Mouse (Mus musculus): ENCODE data around the gene Olfml3. TPM values are rescaled to one million over a fixed set of nuclear protein-coding genes. Genes with fewer than 3 reads are reported as not detected.

Olfml3 gene
- polyA plus RNA-seq, 2 experiments: 1.2 to 1.7 TPM

DNA sequence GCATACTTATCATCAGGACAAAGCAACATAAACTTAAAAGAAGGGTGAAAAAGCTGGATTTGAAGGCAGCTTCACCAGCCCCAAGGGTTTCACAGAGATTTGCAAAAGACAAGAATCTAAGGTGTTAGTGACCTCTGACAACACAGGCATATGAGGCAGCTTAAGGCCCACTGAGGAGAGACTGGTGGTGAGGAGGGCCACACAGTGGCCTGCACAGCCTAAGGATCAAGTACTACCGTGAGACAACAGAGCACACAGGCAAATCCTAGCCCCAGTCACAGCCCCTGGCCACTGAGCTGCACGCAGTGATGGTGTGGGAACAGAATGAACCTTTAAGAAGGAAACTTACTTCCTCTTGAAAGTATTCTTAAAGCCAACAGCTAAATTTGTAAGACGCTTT is 35.7 kb upstream of the Olfml3 start:
- Histone ChIP-seq H3K9ac (replicated peaks) (no peak overlapping the region), H3K4me3 (ENCODE audit: insufficient read depth in 1 of 2, low read depth in 2 of 2, low read length in 2 of 2) (no peak overlapping the region), H3K9me3 (ENCODE audit: control insufficient read depth, low read length) (no peaks in the 10 kb centered on the region), H3K4me2 (ENCODE audit: low read depth) (no peak overlapping the region), H3K36me3 (replicated peaks; ENCODE audit: control insufficient read depth, insufficient read depth, low read depth) (peaks cover 75% of the 10 kb centered on the region), H3K4me1 (replicated peaks; ENCODE audit: control insufficient read depth in 2 of 2, insufficient read depth in 2 of 2, low read length in 1 of 2) (no peaks in the 10 kb centered on the region), H3K27me3 (ENCODE audit: control insufficient read depth, insufficient read depth, low read length) (no peaks in the 10 kb centered on the region), H3K27ac (no peak overlapping the region)
- ATAC-seq (ENCODE audit: insufficient read depth): no peak
- no peak for TF ChIP-seq CTCF (IDR thresholded peaks at IDR 0.05; ENCODE audit: low read depth)
- TF ChIP-seq EP300 (IDR thresholded peaks at IDR 0.05; ENCODE audit: low read depth): no peak
- WGBS (ENCODE audit: insufficient replicate concordance): 71% methylated on average over 3 of the region's 3 CpGs
- DNase-seq (ENCODE audit: low read depth in 3 of 3, low spot score in 3 of 3): no peak

DNA sequence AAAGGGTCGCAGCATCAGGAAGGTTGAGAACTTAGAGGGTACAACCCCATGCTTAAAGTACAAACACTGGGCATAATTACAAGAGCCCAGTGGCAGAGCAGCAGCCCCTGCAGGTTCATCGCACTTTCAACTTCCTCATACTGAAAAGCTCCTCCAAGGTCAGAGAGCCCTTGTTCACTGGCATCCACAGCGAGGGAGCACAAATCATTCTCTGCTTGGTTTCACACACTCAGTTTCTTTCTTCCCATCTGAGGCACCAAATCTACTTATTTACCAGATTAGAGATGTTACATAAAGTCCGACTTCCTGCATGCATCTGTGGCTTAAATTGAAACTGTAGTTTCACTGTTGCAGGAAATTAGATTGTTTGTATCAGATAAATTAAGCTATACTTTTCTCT is 35.0 kb upstream of the Olfml3 start:
- H3K9me3 ChIP-seq (ENCODE audit: control insufficient read depth, low read length): no peaks in the 10 kb centered on the region
- H3K27me3 ChIP-seq (ENCODE audit: control insufficient read depth, insufficient read depth, low read length): no peaks in the 10 kb centered on the region
- ATAC-seq (ENCODE audit: insufficient read depth): no peak
- H3K4me2 ChIP-seq (ENCODE audit: low read depth): no peak overlapping the region
- 56% methylated on average over 4 of the region's 4 CpGs for WGBS (ENCODE audit: insufficient replicate concordance)
- no peak for TF ChIP-seq CTCF (IDR thresholded peaks at IDR 0.05; ENCODE audit: low read depth)
- TF ChIP-seq EP300 (IDR thresholded peaks at IDR 0.05; ENCODE audit: low read depth): no peak
- no peak overlapping the region for H3K27ac ChIP-seq
- DNase-seq (ENCODE audit: low read depth in 3 of 3, low spot score in 3 of 3): no peak
- no peak overlapping the region for H3K4me3 ChIP-seq (ENCODE audit: insufficient read depth in 1 of 2, low read depth in 2 of 2, low read length in 2 of 2)
- H3K36me3 ChIP-seq (replicated peaks; ENCODE audit: control insufficient read depth, insufficient read depth, low read depth): peaks cover 75% of the 10 kb centered on the region
- no peaks in the 10 kb centered on the region for H3K4me1 ChIP-seq (replicated peaks; ENCODE audit: control insufficient read depth in 2 of 2, insufficient read depth in 2 of 2, low read length in 1 of 2)
- no peak overlapping the region for H3K9ac ChIP-seq (replicated peaks)

DNA sequence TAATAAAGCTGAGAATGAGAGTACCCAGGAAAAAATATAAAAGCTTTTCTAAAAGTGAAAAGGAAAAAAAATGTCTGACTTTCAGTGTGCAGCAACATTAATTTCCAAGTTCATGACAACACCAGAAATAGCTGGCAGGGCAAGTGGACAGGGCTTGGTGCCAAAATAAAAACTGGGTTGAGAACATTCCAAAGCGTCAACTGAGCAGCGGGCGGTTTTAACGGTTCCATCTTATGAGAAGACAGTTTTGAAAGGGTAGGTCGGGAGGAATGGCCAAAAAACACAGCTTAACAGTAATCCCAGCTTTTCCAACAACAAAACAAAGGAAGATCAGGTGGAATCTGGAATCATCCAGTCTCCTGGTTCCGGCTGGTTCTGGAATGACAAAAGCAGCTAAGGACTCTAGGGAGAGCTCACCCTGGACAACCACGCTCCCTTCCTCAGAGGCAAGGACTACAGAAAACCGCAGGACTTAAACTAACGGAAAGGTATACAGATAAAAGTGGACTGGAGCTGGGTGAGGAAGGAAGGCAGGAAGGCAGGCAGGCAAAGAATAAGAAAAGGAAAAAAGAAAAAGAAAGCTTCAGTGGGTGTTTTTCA is 33.8 kb upstream of the Olfml3 start:
- 78% methylated on average over 9 of the region's 9 CpGs for WGBS (ENCODE audit: insufficient replicate concordance)
- no peak for ATAC-seq (ENCODE audit: insufficient read depth)
- no peak for DNase-seq (ENCODE audit: low read depth in 3 of 3, low spot score in 3 of 3)
- H3K4me1 ChIP-seq (replicated peaks; ENCODE audit: control insufficient read depth in 2 of 2, insufficient read depth in 2 of 2, low read length in 1 of 2): no peaks in the 10 kb centered on the region
- no peaks in the 10 kb centered on the region for H3K9me3 ChIP-seq (ENCODE audit: control insufficient read depth, low read length)
- no peak overlapping the region for H3K9ac ChIP-seq (replicated peaks)
- H3K4me2 ChIP-seq (ENCODE audit: low read depth): no peak overlapping the region
- H3K4me3 ChIP-seq (ENCODE audit: insufficient read depth in 1 of 2, low read depth in 2 of 2, low read length in 2 of 2): no peak overlapping the region
- TF ChIP-seq EP300 (IDR thresholded peaks at IDR 0.05; ENCODE audit: low read depth) (no peak), CTCF (IDR thresholded peaks at IDR 0.05; ENCODE audit: low read depth) (no peak)
- H3K27ac ChIP-seq: no peak overlapping the region
- H3K36me3 ChIP-seq (replicated peaks; ENCODE audit: control insufficient read depth, insufficient read depth, low read depth): peaks cover 72% of the 10 kb centered on the region
- no peaks in the 10 kb centered on the region for H3K27me3 ChIP-seq (ENCODE audit: control insufficient read depth, insufficient read depth, low read length)

DNA sequence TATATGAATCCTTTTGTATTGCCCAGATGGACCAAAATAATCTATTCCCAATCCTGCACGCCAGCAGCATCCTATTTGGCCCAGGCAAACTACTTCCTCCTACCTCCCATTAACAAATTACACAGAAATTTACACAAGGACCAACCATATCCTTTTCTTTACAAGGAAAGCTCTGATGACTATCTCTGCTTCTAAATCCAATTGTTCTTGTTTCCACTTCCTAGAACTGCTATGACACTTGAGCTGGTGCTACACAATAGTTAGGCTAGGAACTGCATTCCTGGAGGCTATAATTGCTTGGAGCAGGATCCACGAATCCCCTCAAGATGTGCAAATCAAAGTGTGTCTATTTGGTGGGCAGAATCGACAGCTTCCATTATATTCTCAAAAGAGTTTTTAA is 29.0 kb upstream of the Olfml3 start:
- H3K27me3 ChIP-seq (ENCODE audit: control insufficient read depth, insufficient read depth, low read length): no peaks in the 10 kb centered on the region
- ATAC-seq (ENCODE audit: insufficient read depth): no peak
- H3K9me3 ChIP-seq (ENCODE audit: control insufficient read depth, low read length): no peaks in the 10 kb centered on the region

DNA sequence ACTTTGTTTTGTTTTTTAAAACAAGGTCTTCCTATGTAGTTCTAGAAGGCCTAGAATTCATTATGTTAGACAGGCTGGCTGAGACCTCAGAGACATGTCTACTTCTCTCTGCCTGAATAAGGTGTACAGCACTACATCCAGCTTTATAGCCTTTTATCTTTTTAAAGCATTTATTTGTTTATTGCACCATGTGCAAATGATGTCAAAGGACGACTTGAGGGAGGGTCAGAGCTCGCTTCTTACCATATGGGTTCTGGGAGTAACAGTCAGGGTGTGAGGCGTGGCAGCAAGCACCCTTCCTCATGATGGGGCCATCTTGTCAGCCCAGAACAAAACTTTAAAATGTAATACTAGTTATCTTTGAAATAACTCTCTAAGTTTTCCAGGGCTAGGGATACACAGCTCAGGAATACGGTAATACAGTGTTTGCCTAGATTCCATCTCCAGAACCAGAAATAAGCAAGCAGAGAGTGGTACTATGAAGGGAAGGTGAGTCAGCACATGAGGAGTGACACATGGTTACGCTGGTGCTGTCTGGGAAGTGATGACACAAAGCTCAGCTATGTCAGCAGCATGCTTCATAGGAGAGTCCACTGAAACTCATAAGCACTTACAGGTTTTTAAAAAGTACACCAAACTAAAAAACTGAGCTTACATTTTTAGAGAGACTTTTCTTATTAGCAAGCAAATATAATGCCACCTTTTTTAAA is 21.6 kb upstream of the Olfml3 start:
- no peak overlapping the region for H3K9ac ChIP-seq (replicated peaks)
- TF ChIP-seq CTCF (IDR thresholded peaks at IDR 0.05; ENCODE audit: low read depth): no peak
- TF ChIP-seq EP300 (IDR thresholded peaks at IDR 0.05; ENCODE audit: low read depth): no peak
- no peak for DNase-seq (ENCODE audit: low read depth in 3 of 3, low spot score in 3 of 3)
- no peak overlapping the region for H3K27ac ChIP-seq
- no peak overlapping the region for H3K4me3 ChIP-seq (ENCODE audit: insufficient read depth in 1 of 2, low read depth in 2 of 2, low read length in 2 of 2)
- H3K27me3 ChIP-seq (ENCODE audit: control insufficient read depth, insufficient read depth, low read length): no peaks in the 10 kb centered on the region
- no peaks in the 10 kb centered on the region for H3K9me3 ChIP-seq (ENCODE audit: control insufficient read depth, low read length)
- WGBS (ENCODE audit: insufficient replicate concordance): 76% methylated on average over 5 of the region's 5 CpGs
- no peak for ATAC-seq (ENCODE audit: insufficient read depth)
- H3K4me1 ChIP-seq (replicated peaks; ENCODE audit: control insufficient read depth in 2 of 2, insufficient read depth in 2 of 2, low read length in 1 of 2): no peaks in the 10 kb centered on the region
- no peak overlapping the region for H3K4me2 ChIP-seq (ENCODE audit: low read depth)
- peaks cover 80% of the 10 kb centered on the region for H3K36me3 ChIP-seq (replicated peaks; ENCODE audit: control insufficient read depth, insufficient read depth, low read depth)

More for the DNA sequence above, 29.0 kb upstream of the Olfml3 start:
- Histone ChIP-seq H3K4me3 (ENCODE audit: insufficient read depth in 1 of 2, low read depth in 2 of 2, low read length in 2 of 2) (no peak overlapping the region), H3K27ac (no peak overlapping the region), H3K9ac (replicated peaks) (no peak overlapping the region), H3K4me2 (ENCODE audit: low read depth) (no peak overlapping the region), H3K36me3 (replicated peaks; ENCODE audit: control insufficient read depth, insufficient read depth, low read depth) (peaks cover 81% of the 10 kb centered on the region), H3K4me1 (replicated peaks; ENCODE audit: control insufficient read depth in 2 of 2, insufficient read depth in 2 of 2, low read length in 1 of 2) (no peaks in the 10 kb centered on the region)
- WGBS (ENCODE audit: insufficient replicate concordance): 77% methylated on average over 3 of the region's 3 CpGs
- no peak for DNase-seq (ENCODE audit: low read depth in 3 of 3, low spot score in 3 of 3)
- TF ChIP-seq CTCF (IDR thresholded peaks at IDR 0.05; ENCODE audit: low read depth): no peak
- TF ChIP-seq EP300 (IDR thresholded peaks at IDR 0.05; ENCODE audit: low read depth): no peak
